Mouse (Mus musculus) right cerebral cortex, postnatal 10 days (tissue): ENCODE data around the gene Qtrt2.
A peak's percentile ranks its signal among the peaks of the same experiment; 100 is the strongest.

Experiments
- DNase-seq, 2 experiments: peaks; one replicate each; pipeline ENCODE4 v3.0.0; 2021; ENCODE audit warnings: low spot score in 2 of 2

The Qtrt2 gene

DNA sequence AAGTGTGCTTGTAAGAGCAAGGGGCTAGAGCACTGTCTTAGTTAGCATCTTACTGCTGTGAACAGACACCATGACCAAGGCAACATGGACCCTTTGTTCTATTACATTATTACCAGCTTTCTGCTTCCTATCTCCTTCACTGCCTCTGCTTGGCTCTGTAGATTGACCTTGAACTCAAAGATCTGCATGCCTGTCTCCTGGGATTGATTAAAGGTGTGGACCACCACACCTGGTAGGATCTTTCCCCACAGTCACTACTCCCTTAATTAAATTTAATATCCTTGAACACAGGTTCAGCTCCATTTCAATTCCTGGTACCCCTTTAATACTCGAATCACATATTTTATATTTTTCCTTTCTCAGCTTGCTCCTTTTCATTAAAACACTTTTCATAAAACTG lies 763 bp downstream of the Qtrt2 start:
- no peak for DNase-seq

DNA sequence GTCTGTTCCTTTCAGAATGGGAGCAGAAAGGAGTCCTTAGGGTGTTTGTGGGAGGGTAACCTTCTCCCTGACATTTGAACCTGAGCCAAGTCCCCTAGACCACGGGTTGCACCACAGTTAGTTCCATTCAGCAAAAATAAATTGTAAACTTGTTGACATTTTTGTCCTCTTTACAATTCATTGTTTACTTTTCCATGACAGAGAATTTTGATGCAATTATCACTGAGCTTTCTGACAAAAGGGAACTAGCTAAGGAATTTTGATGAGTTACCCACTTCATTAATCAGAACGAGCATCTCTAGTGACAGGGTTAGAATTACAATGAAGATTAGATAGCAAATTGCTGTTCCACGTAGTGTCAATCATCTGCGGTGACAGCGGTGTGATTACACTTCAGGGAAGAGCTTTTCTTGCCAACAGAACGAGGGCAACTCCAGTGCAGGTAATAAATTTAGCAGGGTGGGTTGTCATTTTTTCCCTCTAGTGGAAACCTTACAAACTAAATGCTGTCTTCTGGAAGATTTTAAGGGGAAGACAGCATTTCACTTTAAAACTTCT lies 1.5 kb downstream of the Qtrt2 start:
- DNase-seq: no peak

DNA sequence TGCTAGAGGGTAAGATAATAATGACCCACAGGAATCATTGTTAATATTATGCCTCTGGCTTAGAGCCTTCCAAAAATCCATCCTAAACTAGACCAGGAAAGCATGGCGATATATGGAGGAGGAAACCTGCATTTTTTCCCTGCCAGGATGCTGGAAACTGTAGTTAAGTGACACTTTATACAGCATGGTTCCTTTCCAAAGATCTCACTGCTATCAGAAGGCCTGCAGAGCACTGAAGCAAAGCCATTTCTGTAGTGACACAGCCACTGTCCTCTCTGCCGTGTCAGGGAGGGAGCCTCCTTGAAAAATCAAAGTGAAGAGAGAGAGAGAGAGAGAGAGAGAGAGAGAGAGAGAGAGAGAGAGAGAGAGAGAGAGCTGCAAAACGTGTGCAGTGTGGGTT lies 4.0 kb downstream of the Qtrt2 start:
- DNase-seq: no peak

DNA sequence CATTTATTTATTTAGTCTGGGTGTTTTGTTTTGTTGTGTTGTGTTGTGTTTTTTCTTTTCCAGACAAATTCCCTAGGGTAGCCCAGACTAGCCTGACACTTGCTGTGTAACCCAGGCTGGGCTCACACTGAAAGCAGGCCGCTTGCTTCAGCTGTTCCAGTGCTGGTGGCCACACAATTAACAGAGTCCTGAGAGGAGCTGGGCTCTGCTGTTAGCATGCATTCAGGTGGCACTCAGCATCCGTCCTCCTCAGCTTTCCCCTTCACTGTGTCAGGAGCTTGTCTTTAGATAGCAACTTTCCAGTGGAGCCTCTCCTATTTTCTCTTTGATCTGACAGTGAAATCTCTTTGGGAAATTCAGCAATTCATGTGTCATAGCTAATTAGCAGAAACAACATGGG lies 4.6 kb downstream of the Qtrt2 start:
- no peak for DNase-seq

DNA sequence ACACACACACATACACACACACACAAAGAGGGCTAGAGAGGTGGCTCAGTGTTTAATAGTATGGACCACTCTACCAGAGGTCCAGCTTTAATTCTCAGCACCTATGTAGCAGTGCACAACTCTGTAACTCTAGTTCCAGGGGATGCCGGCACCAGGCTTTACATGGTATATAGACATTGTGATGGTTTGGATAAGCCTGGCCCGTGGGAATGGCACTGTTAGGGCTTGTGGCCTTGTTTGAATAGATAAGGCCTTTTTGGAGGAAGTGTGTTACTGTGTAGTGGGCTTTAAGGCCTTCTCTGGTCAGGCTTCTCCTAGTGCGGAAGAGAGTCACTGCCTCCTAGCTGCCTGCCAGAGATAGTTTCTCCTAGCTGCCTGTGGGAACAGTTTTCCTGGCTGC lies 7.7 kb downstream of the Qtrt2 start:
- DNase-seq: no peak

DNA sequence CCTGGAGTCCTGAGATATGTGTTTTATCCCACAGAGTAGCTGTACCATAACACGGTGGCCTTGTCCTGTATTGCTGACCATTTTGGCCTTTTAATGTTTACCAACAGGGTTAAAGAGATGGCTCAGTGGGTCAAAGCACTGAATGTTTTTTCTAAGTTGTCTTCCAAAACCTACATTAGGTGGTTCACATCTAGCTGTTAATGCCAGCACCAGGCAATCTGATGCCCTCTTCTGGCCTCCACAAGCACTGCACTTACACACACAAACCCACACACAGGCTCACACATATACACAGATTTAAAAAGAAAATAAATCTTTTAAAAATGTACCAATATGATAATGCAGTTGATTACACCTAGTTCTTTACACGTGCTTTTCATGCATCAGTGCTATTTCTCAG lies 17.7 kb downstream of the Qtrt2 start:
- no peak for DNase-seq

DNA sequence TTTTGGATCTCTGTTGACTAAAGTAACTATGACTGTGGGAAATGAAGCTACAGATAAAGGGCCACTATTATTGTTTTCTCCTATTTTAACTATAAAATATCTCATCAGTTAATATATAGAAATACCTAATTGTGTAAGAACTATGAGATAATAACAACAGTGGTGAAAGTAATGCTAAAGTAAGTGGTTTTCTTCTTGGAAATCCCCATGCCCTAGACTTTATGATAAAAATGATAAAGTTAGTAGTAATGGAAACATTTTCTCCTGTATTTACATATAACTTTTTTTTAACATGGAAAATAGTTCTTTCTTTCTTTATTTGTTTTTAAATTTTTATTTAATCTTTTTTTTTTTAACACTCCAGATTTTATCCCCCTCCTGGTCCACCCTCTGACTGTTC lies 26.0 kb downstream of the Qtrt2 start:
- no peak for DNase-seq

DNA sequence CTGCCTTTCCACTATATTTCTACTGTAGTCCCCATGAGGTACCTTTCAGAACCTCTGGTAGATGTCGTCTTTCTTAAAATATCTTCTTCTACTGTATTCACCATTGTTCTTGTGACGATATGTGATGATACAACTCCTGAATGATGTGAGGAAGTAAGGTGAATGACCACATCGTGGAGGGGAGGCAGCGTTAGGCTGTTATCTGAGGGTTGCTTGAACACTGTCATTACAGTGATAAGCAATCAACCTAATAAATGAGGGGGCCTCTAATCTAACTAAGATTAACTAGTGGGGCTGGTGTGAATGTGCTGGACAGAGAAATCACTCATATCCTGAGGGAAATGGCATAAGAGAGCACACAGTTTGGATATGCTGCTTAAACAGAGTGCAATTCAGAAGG lies 26.5 kb downstream of the Qtrt2 start:
- DNase-seq: no peak

DNA sequence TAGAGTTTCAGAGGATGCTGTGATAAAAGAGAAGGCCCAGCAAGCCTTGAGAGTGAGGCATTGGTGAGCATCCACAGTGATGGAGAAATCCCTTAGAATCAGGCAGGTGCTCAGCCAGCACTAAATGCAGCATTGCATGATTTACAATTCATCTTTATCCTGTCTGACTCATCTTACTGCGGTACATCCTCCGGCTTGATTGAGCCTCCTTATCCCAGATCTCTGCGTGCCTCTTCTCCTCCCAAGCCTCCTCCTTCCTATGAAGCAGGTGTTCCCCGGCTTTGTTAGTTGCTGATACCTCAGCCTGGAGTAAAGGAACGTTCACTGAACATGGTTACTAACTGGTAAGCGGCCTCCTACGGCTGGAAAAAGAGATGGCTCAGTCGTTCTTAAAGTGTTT lies 32.1 kb downstream of the Qtrt2 start:
- DNase-seq: no peak

DNA sequence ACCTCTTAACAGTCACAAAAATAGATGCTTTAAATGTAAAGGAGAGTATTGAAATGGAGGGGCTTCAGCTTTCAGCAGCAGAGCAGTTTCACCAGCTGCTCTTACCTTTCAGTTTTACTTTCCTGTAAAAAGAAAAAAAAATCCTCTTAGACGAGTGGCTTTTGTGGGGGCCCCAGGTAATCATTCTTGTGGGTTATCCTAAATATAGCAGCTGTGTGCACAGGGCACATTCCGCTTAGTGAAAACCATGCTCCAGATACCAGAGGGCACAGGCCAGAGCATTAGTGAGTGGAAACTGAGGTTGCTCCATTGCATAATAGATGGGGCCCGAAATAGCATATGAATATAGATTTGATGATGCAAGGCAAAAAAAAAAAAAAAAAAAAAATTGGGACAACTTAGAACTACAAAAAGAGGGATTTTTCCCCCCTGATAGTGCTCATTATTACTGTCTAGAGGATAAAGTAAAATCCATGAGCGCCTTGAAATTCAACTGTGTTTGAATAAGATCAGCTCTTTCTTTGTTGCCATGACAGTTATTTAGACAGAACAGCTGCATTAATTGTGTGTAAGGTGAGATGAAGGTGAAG lies 35.8 kb downstream of the Qtrt2 start:
- no peak for DNase-seq

DNA sequence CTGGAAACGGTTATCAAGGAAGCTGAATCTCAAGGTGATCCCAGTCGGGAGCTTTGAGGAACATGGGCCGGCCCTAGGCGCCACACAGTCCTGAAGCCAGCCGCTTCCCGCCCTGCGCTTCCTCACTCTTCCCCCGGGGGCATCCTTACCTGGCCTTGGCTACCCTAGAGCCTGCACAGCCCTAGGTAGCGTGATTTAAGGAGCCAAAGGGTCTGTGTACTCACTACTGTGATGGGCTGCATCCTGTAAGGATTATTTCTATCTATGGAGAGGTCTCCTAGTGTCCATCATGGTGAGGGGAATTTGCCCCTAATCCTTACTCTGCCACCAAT lies 36.6 kb downstream of the Qtrt2 start:
- DNase-seq: no peak

DNA sequence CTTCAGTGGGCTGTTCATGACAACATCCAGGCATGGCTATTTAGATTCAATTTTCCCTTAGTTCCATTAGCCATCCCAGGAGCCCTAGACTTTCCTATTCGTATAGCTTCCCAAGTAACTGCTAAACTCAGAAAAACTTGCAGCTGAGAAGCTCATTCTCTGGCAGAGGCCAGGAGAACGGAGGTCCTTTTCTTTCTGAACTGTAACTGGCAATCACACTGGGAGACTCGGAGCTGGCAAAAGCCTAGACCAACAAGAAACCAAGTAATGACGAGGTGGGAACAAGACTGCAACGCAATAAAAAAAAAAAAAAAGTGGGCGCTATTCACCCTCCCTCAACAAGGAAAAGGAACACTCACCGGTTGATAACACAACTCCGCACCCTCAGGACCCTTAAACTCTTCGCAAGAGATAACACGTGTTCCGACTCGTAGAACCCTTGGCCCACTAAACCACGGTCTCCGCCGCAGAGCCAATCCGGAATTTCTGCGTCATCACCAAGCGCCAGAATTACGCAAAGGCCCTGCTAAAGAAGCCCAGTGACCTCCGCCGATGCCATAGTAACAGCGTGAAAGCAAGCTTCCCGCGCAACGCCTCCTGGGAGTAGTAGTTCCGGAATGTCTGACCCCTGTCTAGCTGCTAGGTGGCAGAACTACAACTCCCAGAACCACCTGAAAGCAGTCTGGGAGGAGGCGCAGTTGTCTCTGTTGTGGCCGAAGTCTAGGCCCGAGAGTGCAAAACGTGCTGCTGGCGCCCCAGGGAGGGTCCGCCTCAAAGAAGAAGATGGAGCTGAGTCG lies 37.2 kb downstream of the Qtrt2 start, which contains the start of gene Ccdc191:
Ccdc191 (plus strand) TSS at position 593 of the 797 bp plus-strand sequence.
- DNase-seq: peak; percentile 100

DNA sequence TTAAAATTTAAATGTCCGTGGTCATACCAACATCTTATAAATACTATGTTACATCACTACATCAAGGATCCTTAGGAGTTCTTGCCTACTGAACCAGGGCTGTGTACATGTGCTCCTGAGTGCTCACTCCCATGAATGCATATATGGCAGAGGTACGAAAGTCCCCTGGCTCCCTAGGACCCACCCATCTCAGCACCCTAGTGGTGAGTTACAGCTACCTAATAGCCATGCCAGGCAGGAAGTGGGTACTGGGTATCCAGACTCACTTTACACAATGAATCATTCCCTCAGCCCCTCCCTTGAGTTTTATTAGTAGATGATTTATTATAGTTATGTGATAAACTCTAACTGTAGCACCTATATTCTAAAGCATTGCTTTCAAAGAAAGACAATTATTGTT lies 44.3 kb downstream of the Qtrt2 start:
- DNase-seq: no peak

DNA sequence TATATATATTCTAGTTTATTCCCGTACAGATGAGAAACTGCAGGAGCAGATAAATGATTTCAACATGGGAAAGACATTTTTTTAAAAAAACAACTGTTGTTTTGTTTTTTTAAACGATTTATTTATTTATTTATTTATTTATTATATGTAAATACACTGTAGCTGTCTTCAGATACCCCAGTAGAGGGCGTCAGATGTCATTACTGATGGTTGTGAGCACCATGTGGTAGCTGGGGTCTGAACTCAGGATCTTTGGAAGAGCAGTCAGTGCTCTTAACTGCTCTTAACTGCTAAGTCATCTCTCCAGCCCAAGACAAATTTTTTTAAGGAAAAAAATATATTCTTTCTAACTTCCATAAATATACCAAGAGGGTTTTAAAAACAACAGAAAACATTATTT lies 45.0 kb downstream of the Qtrt2 start:
- DNase-seq: no peak

DNA sequence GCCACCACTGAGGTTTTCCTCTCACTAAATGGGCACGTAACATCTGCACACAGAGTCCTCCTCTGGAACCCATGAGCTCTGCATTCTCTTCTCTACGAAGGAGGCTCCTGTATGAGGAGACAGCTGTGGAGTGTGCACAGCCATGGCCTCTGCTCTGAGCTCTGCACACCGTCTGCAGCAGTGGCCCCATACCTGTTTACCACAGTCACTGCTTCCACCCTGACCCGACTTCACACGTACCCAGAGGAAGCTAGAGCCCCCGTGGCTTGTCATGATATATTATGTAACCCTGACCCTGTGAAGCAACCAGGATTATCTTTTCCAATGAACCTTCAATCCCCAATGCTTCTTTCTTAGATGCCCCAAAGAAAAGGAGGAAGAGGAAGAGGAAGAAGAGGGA lies 46.8 kb downstream of the Qtrt2 start:
- DNase-seq: no peak

DNA sequence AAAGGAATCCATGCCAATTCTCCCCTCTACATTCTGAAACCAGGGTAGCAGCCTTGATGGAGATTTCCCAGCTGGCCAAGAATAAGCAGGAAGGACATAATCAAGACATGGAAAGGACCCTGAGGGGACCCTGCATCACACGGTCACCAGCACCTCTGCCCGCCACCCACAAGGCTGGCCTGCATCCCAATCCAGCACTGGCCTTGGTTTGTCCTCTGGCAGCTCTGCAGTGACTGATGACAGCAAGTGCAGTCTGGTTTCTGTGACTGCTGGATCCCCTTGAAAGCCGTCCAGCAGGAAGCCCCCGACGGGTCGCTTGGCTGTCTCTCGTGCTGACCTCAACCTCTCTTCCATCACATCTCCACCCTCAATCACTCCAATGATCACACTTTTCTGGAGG lies 55.2 kb downstream of the Qtrt2 start:
- DNase-seq: no peak

DNA sequence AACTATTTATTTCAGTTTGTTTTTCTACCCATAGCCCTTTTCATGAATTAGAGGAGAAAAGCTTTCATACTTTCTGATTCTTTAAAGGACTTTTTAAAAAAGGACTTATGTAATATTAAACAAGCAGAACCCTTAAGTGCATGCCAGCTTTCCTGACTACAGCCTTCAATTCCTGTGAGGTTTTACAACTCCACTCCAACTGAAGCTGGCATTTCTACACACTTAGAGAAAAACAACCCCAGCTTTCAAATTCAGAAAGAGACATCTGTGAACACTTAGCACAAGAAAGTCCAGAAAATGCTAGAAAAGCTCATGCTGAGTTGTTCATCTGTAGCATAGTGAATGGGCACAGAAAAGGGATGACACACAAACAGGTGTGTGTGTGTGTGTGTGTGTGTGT lies 56.8 kb downstream of the Qtrt2 start:
- DNase-seq: no peak

DNA sequence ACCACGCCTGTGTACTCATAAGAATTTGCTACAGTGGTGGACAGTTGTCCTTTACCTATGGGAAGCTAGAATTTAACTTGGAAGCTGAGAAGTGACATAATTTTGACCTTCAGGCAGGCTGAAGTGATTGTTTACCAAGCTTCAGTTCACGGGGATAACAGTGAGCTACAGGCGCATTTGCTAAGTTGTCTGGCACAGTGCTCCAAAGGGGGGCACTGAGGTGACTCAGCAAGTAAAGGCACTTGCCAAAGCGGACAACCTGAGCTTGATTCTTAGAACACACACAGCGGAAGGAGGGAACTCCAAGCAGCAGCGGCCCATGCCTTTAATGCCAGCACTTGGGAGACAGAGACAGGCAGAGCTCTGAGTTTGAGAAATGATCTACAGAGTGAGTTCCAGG lies 66.0 kb downstream of the Qtrt2 start:
- DNase-seq: no peak

DNA sequence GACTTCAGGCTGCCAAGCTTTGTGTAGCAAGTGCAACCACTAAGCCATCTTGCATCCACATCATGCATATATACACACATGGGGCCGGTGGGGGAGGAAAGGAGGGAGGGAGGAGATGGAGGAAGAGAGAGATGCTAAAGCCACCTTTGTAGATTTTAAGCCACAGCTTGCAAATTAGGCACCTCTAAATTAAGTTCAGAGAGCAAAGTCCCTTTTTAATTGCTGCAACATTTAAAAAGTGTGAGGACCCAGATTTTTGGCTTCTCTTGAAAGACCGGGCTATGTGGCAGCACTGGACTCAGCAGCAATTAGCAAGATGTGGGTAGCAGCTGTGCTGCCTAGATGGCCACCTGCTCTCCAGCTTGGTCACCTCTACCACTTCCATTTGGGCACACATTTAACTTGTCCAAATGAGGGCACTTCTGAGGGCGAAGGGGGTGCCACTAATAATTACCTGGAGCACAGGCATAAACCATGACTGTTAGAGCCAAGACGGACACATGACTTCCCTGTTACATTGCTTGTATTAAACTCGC lies 67.6 kb downstream of the Qtrt2 start:
- no peak for DNase-seq

DNA sequence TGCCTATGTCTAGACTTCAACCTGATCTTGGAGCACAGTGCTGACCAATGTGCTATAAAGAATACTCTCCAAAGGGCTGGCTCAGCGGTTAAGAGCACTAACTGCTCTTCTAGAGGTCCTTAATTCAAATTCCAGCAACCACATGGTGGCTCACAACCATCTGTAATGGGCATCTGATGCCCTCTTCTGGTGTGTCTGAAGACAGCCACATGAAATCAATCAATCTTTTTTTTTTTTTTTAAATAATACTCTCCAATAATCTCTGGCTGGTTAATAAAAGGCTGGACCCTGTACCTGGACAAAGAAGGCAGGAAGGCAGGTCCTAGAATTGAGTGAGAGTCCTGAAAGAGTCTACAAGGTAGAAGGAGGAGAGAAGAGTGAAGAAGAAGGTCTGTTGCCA lies 76.8 kb downstream of the Qtrt2 start:
- DNase-seq: no peak

DNA sequence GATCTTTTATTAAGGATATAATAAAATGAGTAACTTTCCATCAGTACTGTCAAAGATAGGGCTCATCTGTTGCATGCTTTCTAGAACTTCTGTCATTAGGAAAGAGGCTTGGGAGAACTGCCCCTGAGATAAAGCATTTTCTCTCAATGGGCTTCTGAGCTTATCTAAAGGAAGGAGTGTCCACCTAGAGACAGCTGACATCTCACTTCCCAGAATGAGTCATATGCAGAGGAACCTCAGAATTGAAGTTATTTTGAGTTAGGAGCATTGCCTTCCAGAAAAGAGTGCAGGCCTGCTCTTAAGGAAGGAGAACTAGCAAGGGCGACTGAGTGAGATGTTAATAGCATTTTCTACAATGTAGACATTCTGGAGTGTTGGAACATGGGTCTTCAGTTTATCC lies 85.4 kb downstream of the Qtrt2 start:
- no peak for DNase-seq

DNA sequence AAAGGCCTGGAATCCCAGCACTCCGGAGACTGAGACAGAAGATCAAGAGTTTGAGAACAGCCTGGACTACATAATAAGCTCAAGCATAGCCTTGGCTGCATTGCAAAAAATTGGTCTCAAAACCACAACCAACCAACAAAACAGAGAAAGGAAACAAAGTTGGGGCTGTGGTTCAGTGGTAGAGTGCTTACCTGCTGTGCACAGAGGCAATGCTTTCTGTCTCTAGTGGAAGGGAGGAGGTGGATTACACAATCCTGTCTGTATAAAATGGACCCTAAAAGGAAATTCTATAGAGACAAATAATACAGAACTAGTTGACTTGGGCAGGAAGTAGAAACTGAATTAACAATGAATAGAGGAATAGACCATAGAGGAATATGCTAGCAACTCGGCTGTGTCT lies 94.7 kb downstream of the Qtrt2 start:
- no peak for DNase-seq

DNA sequence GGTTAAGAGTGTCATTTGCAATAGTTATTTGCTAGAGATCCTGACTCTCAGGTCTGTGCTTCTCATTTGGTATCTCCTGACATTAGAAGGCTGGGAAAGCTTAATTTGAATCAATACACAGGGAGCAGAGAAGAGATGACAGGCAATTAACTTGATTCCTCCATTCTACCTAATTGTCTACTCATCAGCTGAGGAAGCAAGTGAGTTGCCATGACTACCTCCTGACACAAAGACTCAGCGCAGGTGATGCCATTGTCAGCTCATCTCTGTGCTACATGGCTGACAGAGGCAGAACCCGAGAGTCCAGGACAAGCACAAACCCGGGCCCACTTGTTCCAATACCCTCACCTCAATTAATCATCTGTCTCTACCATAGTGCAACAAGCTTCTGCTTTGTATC lies 99.1 kb downstream of the Qtrt2 start:
- peak in 1 of 2 experiments; percentile 44 for DNase-seq
